Mouse (Mus musculus) testis, adult 2 months (tissue): ENCODE results near the gene Spata33. TPM values are rescaled to one million over a fixed set of nuclear protein-coding genes. Genes with fewer than 3 reads are reported as not detected.
"Not testable (repeated sequence)": the region's sequence is repeated elsewhere in the genome, so short reads cannot be mapped to it uniquely, and the experiment has no call there.

Experiments used
- H3K27ac ChIP-seq: fragments of 200-500 bp; 2 replicates; pipeline ENCODE4 v1.5.1; 2012; ENCODE audit warnings: low read depth, low read length; ENCODE audit not compliant: control insufficient read depth, insufficient read depth
- H3K27me3 ChIP-seq: fragments of 200-500 bp; 2 replicates; pipeline ENCODE4 v1.6.1; 2012; ENCODE audit warnings: mild to moderate bottlenecking, low read length, moderate library complexity; ENCODE audit not compliant: control insufficient read depth, insufficient read depth
- H3K36me3 ChIP-seq: fragments of 200-500 bp; 2 replicates; pipeline ENCODE4 v1.6.1; 2012; ENCODE audit warnings: mild to moderate bottlenecking, low read length; ENCODE audit not compliant: control insufficient read depth, insufficient read depth
- H3K4me1 ChIP-seq: fragments of 200-500 bp; 2 replicates; pipeline ENCODE4 v1.6.1; 2012; ENCODE audit warnings: low read length; ENCODE audit not compliant: control insufficient read depth, insufficient read depth
- H3K4me3 ChIP-seq: fragments of 200-500 bp; 2 replicates; pipeline ENCODE4 v1.5.1; 2012; ENCODE audit warnings: low read depth, mild to moderate bottlenecking, low read length, moderate library complexity, mixed read lengths; ENCODE audit not compliant: control insufficient read depth
- CTCF ChIP-seq: fragments of 200-500 bp; IDR thresholded peaks from 2 replicates; pipeline ENCODE4 v1.5.1; 2012; ENCODE audit warnings: low read depth, mild to moderate bottlenecking, inconsistent platforms, low read length, moderate library complexity; ENCODE audit not compliant: control insufficient read depth, insufficient read depth, insufficient replicate concordance
- POLR2A ChIP-seq: fragments of 200-500 bp; IDR thresholded peaks from 2 replicates; pipeline ENCODE4 v1.6.1; 2012; ENCODE audit warnings: low read depth, mild to moderate bottlenecking, inconsistent platforms, low read length, moderate library complexity; ENCODE audit not compliant: control insufficient read depth
- polyA plus RNA-seq: library from polyadenylated mRNA; depleted of rRNA; stranded (reverse); fragments of >200 nt; gene quantifications from 2 replicates; pipeline ENCODE4 v1.2.3, GENCODE M21; 2012; rRNA removed

The Spata33 gene
- polyA plus RNA-seq, 1 experiment, result 921 TPM

DNA sequence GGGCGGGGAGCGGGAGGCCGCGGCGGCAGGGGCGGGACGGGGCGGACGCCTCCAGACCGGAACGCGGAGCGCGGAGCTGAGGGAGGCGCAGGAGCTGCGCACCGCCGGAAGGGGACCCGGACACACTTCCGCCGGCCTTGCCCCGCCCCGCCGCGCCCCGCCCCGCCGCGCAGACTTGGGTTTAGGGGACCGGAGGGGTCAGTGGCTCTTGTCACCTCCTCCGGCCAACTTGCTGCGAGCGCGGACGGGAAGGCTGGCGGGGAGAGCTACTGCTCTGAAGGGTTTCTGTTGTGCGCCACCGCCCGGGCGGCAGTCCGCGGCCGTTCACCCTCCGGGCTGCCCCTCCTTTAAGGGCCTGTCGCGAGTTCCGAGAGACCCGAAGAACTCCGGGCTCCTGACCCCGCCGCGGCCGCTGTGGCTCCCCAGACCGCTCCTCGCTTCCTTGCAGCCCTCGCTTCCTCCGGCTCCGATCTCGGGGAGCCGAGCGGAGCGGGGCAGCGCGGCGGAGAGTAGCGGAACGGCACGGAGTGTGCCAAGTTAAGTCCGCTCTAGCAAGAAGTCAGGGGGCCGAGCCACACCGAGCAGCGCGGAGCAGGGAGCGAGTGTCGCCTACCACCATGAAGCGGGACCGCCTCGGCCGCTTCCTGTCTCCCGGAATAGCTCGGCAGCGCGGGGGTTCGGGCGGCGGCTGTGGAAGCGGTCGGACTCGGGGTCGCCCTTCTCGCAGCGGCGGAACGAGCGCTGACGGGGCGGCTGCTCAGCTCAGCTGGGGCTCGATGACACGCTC lies 41.7 kb downstream of the Spata33 start, which contains the start of the genes Zfp276 and Vps9d1:
Zfp276 (plus strand) TSS at position 97 of the 787 bp plus-strand sequence.
Vps9d1 (minus strand) TSS at position 250 of the 787 bp plus-strand sequence.
- peak within 1 kb of the TSS; percentile 81 for H3K27ac ChIP-seq
- H3K27me3 ChIP-seq, result no peaks in the 10 kb centered on the region
- H3K4me3 ChIP-seq, result peak within 1 kb of the TSS; percentile 96
- TF ChIP-seq POLR2A (peak; percentile 19; the same call in 1 of the 2 replicates), CTCF (no peak)
- peaks cover 2% of the 10 kb centered on the region; the same call in 1 of the 2 replicates for H3K36me3 ChIP-seq
- peaks cover 9% of the 10 kb centered on the region for H3K4me1 ChIP-seq

DNA sequence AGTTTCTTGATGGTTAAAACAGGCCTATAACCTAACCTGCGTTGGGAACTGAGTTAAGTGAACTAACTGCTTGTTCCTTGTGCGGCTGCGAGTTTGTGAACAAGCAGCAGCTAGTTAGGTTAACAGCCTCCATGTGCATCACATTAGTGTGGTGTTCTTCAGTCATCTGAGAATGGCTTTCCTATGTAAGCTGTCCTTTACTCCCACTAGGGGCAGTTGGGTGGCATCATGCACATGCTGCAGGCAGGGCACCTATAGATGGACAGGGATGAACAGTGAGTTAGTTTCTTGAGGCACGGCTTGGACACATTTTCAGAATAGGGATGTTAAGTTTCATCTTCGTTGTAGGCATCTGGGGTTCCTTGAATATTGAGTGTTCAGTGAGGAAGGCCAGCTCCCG lies 42.5 kb downstream of the Spata33 start:
- H3K27me3 ChIP-seq, result no peaks in the 10 kb centered on the region
- no peak overlapping the region for H3K27ac ChIP-seq
- peak overlapping the region; percentile 96; the same call in 1 of the 2 replicates for H3K4me3 ChIP-seq
- H3K4me1 ChIP-seq, result peaks cover 9% of the 10 kb centered on the region
- TF ChIP-seq CTCF (no peak), POLR2A (no peak)
- no peaks in the 10 kb centered on the region; the same call in 1 of the 2 replicates for H3K36me3 ChIP-seq

DNA sequence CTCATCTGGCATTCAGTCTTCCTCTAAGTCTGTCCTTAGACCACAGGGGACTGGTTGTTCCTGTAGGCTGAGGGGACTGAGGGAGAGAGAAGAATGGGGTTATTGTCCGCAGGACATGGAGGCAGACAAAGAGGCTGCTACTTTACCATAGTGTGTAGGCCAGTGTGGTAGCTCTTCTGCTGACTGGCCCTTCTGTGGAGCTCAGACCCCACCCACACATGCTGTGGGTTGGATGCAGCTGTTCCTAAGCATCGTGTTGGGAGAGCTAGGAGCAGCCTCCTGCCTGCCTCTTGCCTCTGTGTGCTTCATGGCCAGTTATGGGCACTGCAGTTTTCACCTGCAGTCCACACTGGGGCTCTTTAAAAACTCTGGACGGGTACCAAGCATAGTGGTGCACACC lies 44.5 kb downstream of the Spata33 start:
- no peaks in the 10 kb centered on the region for H3K27me3 ChIP-seq
- TF ChIP-seq CTCF, result no peak
- no peak for TF ChIP-seq POLR2A
- H3K4me3 ChIP-seq, result no peak overlapping the region
- H3K36me3 ChIP-seq, result peaks cover 1% of the 10 kb centered on the region; the same call in 1 of the 2 replicates
- H3K4me1 ChIP-seq, result peaks cover 9% of the 10 kb centered on the region
- H3K27ac ChIP-seq, result no peak overlapping the region

DNA sequence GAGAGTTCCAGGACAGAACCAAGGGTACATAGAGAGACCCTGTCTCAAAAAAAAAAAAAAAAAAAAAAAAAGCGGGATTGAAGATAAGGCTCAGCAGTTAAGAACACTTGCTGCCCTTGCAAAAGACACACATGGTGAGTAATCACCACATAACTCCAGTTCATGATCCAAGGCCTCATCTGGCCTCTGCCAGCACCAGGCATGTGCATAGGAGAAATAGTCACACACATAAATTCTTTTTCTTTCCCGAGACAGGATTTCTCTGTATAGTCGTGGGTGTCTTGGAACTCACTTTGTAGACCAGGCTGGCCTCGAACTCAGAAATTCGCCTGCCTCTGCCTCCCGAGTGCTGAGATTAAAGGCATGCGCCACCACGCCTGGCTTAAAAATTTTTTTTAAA lies 45.0 kb downstream of the Spata33 start:
- not testable (repeated sequence) for H3K27ac ChIP-seq, H3K27me3 ChIP-seq, H3K36me3 ChIP-seq, H3K4me3 ChIP-seq, H3K4me1 ChIP-seq

DNA sequence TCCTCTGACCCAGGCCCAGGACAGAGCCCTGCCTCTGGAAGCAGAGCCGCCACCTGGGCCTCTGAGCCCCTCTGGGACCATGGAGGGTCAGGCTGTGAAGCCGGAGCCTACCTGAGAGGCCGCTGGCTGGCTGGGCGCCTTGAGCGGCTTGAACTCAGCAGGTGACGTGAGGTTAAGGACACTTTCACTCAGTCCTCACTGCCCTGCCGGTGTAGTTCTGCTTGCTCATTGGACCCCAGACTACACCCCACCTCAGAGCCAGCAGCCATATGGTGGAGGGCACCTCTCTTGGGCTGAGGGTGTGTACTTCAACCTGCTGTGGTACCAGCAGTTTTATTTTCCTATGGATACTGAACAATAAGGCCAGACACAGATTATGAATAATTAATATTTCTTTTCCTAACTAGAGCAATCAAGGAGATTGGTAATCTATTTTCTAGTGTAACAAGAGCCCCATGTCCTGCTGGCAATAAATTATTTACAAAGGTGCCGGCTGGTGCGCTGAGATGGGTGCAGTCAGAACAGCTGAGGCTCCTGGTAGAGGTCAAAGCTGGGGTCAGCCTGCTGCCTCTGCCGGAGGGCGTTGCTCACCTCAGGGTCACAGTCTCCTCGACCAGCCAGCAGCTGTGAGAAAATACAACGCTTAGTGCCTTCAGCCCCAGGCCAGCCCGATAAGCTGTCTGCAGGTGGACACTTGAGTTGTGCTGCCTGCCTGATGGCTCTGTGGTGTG lies 55.5 kb downstream of the Spata33 start:
- Histone ChIP-seq H3K36me3 (peaks cover 6% of the 10 kb centered on the region), H3K4me3 (no peak overlapping the region), H3K27me3 (no peaks in the 10 kb centered on the region), H3K27ac (no peak overlapping the region), H3K4me1 (no peaks in the 10 kb centered on the region)
- no peak for TF ChIP-seq POLR2A

DNA sequence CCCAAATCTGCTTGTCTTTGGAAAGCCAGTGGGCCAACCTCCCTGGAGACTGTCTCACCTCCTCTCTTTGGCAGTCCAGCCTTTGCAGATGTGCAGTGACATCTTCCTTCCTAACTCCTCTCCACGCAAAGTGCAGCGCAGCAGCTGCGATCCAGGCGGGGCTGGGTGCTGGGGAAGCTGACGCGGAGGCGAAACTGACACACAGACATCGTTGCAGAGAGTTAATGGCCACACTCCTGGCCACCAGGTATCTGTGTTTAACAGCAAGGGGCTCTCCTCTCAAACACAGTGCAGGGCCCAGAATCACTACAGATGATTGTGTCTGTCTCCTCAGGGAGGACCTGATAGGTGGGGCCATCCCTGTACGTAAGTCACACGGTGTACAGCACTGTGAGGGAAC lies 58.5 kb downstream of the Spata33 start:
- Histone ChIP-seq H3K27me3 (no peaks in the 10 kb centered on the region), H3K36me3 (peaks cover 1% of the 10 kb centered on the region; the same call in 1 of the 2 replicates), H3K27ac (no peak overlapping the region), H3K4me1 (no peaks in the 10 kb centered on the region), H3K4me3 (no peak overlapping the region)
- no peak for TF ChIP-seq CTCF
- TF ChIP-seq POLR2A, result no peak

Other genes starting within 250 kb of the Spata33 start
- 37.6 and 41.9 TPM in 2 replicates for gene Ankrd11, start 170.6 kb upstream of the Spata33 start, polyA plus RNA-seq
- gene Spg7, start 149.9 kb upstream of the Spata33 start, polyA plus RNA-seq, result 101 and 124 TPM in 2 replicates
- gene Rpl13, start 110.5 kb upstream of the Spata33 start, polyA plus RNA-seq, result 834 and 1,155 TPM in 2 replicates
- 1.1 and 1.3 TPM in 2 replicates for gene Cpne7, start 95.5 kb upstream of the Spata33 start, polyA plus RNA-seq
- gene Sult5a1, start 54.5 kb upstream of the Spata33 start, polyA plus RNA-seq, result 3.8 and 5.2 TPM in 2 replicates
- 9.6 and 10.5 TPM in 2 replicates for gene Dpep1, start 26.6 kb upstream of the Spata33 start, polyA plus RNA-seq
- gene Chmp1a, start 69 bp upstream of the Spata33 start, polyA plus RNA-seq, result 98.1 and 98.4 TPM in 2 replicates
- 62.0 and 65.4 TPM in 2 replicates for gene Cdk10, start 12.0 kb downstream of the Spata33 start, polyA plus RNA-seq
- 34.4 and 35.0 TPM in 2 replicates for gene Spata2l, start 23.4 kb downstream of the Spata33 start, polyA plus RNA-seq
- 7.9 and 8.3 TPM in 2 replicates for gene Zfp276, start 41.4 kb downstream of the Spata33 start, polyA plus RNA-seq
- gene Vps9d1, start 41.5 kb downstream of the Spata33 start, polyA plus RNA-seq, result 30.0 and 34.2 TPM in 2 replicates
- 37.3 and 48.1 TPM in 2 replicates for gene Fanca, start 105.7 kb downstream of the Spata33 start, polyA plus RNA-seq
- 26.0 and 27.4 TPM in 2 replicates for gene Spire2, start 119.9 kb downstream of the Spata33 start, polyA plus RNA-seq
- 39.4 and 41.8 TPM in 2 replicates for gene Tcf25, start 160.9 kb downstream of the Spata33 start, polyA plus RNA-seq
- 0.02 and 0.15 TPM in 2 replicates for gene Mc1r, start 194.3 kb downstream of the Spata33 start, polyA plus RNA-seq
- 43.5 and 48.7 TPM in 2 replicates for gene Tubb3, start 198.6 kb downstream of the Spata33 start, polyA plus RNA-seq
- 3.5 and 3.7 TPM in 2 replicates for gene Def8, start 210.7 kb downstream of the Spata33 start, polyA plus RNA-seq